Mouse (Mus musculus) bone marrow, adult 2 months (tissue): ENCODE measurements around the gene Tmed2. TPM values are rescaled to one million over a fixed set of nuclear protein-coding genes. Genes with fewer than 3 reads are reported as not detected.
"Not testable (repeated sequence)": the region's sequence is repeated elsewhere in the genome, so short reads cannot be mapped to it uniquely, and the experiment has no call there.

Experiments
- H3K27ac ChIP-seq: fragments of 200-500 bp; 2 replicates; pipeline ENCODE4 v1.5.1; 2012; ENCODE audit warnings: low read depth, mild to moderate bottlenecking, control low read depth, inconsistent platforms, low read length; ENCODE audit not compliant: control insufficient read depth, poor library complexity, insufficient read depth
- H3K4me1 ChIP-seq: fragments of 200-500 bp; 2 replicates; pipeline ENCODE4 v1.6.1; 2011; ENCODE audit warnings: low read length; ENCODE audit not compliant: control insufficient read depth, insufficient read depth
- H3K4me3 ChIP-seq: fragments of 200-500 bp; replicated peaks from 2 replicates; pipeline ENCODE3; 2011; ENCODE audit warnings: mild to moderate bottlenecking, low read depth, low read length, control low read depth; ENCODE audit not compliant: control insufficient read depth
- CTCF ChIP-seq: fragments of 200-500 bp; IDR thresholded peaks from 2 replicates; pipeline ENCODE4 v1.5.1; 2011; ENCODE audit warnings: low read length, control low read depth; ENCODE audit not compliant: control insufficient read depth, insufficient read depth
- POLR2A ChIP-seq: fragments of 200-500 bp; IDR thresholded peaks from 2 replicates; pipeline ENCODE4 v1.6.1; 2011; ENCODE audit warnings: low read depth, mild to moderate bottlenecking, control low read depth, low read length, borderline replicate concordance; ENCODE audit not compliant: control insufficient read depth
- WGBS: fragments of 180-500 bp; shearing (Covaris S2); methylation state at CpG from one replicate; pipeline ENCODE4 v1.1.7; 2018; 5-methylcytosine and 5-hydroxymethylcytosine counted together
- polyA plus RNA-seq: library from polyadenylated mRNA; stranded (reverse); fragments of >200 nt; gene quantifications from 2 replicates; pipeline ENCODE4 v1.2.4, GENCODE M21; 2011; ENCODE audit warnings: low replicate concordance; ENCODE audit not compliant: missing spikeins, insufficient read depth, insufficient read length

Gene Tmed2
- polyA plus RNA-seq, 1 experiment, result 117 TPM

DNA sequence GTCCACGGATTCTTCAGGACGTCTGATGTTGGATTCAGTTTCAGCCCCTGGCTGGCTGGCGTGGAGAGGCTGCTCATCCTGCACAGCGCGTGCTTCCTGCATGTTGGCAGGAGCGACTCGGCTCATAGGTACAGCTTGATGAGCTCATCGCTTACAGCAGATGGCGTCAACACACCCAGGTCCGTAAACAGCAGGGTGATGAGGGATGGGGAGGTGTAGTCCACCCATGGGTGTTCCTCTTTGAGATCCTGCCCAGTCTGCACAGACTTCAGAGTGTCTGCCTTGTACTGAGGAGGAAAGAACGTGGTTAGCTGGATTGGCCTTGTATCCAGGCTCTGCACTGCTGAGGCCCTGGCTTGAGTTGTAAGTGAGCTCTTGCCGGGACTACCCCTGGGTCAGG lies 30.6 kb downstream of the Tmed2 start:
- no peak overlapping the region for H3K4me3 ChIP-seq
- TF ChIP-seq POLR2A, result no peak
- peak; percentile 5; the same call in 1 of the 2 replicates for TF ChIP-seq CTCF

GRCm38 (mm10) chr5:124575467-124575866 lies 35.0 kb downstream of the Tmed2 start:
- no peak overlapping the region for H3K27ac ChIP-seq
- TF ChIP-seq CTCF (no peak), POLR2A (no peak)
- H3K4me1 ChIP-seq, result no peaks in the 10 kb centered on the region; the same call in none of the 2 replicates
- 88% methylated on average over 7 of the region's 7 CpGs for WGBS
- H3K4me3 ChIP-seq, result no peak overlapping the region

More for the DNA sequence above, 30.6 kb downstream of the Tmed2 start:
- Histone ChIP-seq H3K27ac (no peak overlapping the region), H3K4me1 (no peaks in the 10 kb centered on the region; the same call in 1 of the 2 replicates)
- 88% methylated on average over 12 of the region's 12 CpGs for WGBS

GRCm38 (mm10) chr5:124578633-124579317 lies 38.3 kb downstream of the Tmed2 start, which contains the start of the genes Eif2b1 and Gtf2h3:
TSS of gene Eif2b1 (minus strand) at chr5:124579131.
TSS of gene Gtf2h3 (plus strand) at chr5:124579140.
- Histone ChIP-seq H3K4me3 (peak within 1 kb of the TSS; percentile 82), H3K4me1 (no peaks in the 10 kb centered on the region; the same call in 1 of the 2 replicates), H3K27ac (peak within 1 kb of the TSS; percentile 43)
- 1% methylated on average over 51 of the region's 51 CpGs for WGBS
- TF ChIP-seq CTCF (no peak), POLR2A (peak; percentile 94; the same call in 1 of the 2 replicates)

DNA sequence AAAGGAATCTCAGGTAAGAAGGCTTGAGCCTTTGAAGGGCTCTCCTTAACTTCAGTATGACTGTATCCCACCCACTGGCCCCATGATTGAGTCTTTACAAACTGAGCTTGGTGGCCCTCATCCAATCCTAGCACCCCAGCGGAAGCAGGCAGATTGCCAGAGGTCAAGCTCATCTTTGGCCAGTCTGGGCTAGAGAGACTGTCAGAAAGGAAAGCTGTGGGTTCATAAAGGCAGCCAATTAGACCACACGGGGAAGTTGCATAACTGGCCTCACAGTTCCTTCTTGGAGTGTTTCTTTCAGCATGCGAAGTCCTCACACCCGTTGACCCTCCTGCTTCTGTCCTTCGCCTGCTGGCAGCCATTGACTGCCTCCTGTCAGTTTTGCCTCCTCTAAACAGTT lies 42.0 kb downstream of the Tmed2 start:
- WGBS, result 17% methylated on average over 5 of the region's 5 CpGs
- no peak overlapping the region for H3K4me3 ChIP-seq
- no peaks in the 10 kb centered on the region; the same call in 1 of the 2 replicates for H3K4me1 ChIP-seq
- TF ChIP-seq CTCF (no peak), POLR2A (no peak)
- no peak overlapping the region for H3K27ac ChIP-seq

- Histone ChIP-seq H3K4me1 (no peaks in the 10 kb centered on the region), H3K27ac (no peak overlapping the region), H3K4me3 (no peak overlapping the region)
- TF ChIP-seq POLR2A (no peak), CTCF (no peak)
- WGBS, result 91% methylated on average over 3 of the region's 3 CpGs
Measured at GRCm38 (mm10) chr5:124592768-124593167, 52.3 kb downstream of the Tmed2 start.

DNA sequence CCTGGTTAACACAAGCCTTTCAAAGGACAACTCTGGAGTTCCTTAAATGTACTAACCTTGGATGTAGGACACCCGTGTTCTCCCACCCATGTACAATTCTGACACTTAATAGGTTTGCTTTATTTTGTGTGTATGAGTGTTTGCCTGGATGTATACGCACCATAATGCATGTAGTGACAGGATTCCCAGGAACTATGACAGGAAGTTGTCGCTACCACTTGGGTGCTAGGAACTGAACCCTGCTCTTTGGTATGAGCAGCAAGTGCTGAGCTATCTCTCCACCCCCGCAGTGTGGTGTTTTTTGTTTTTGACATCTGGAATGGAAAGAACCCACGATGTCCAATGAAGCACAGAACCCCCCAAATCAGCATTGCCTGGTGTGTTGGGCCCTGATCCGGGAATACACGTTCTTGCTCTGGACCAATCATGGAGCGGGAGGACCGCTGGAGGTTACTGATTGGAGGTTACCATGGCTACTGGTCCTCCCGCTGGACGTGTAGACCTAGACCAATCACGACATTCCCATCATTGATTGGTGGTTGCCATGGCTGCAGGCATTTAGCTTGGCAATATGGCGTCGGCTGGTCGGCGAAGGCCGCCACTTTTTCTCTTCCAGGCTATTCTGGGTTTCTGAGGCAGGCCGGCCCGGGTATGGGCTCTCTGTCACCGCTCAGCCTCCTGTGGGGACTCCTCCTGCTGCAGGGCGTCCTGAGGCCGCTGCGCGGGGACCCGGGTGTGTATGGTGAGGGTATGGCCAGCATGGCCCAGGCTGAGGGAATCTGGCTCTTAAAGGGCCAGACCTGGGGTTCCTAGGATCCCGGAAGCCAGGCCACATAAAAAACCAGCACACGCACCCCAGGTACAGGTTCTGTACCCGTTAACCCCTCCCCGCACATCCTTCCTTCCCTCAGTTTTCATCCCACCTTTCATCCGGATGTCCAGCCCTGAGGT lies 58.0 kb downstream of the Tmed2 start:
- Histone ChIP-seq H3K4me3 (no peak overlapping the region), H3K4me1 (no peaks in the 10 kb centered on the region), H3K27ac (no peak overlapping the region)
- WGBS, result 20% methylated on average over 30 of the region's 30 CpGs
- TF ChIP-seq CTCF, result no peak
- no peak for TF ChIP-seq POLR2A

DNA sequence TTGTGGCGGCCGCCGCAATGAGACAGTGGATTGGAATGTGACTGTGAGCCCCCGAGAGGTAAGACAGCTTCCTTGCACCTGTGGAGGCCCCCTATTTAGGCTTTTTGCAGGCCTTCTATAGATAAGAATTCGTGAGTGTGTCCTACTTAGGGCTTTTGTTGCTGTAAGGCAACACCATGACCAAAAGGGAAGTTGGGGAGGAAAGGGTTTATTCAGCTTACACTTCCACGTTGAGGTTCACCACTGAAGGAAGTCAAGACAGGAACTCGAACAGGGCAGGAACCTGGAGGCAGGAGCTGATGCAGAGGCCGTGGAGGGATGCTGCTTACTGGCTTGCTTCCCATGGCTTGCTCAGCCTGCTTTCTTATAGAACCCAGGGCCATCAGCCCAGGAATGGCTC lies 59.2 kb downstream of the Tmed2 start:
- 32% methylated on average over 8 of the region's 8 CpGs for WGBS
- H3K27ac ChIP-seq, H3K4me1 ChIP-seq, H3K4me3 ChIP-seq: not testable (repeated sequence)

Other genes starting within 250 kb of the Tmed2 start
- 7.1 and 10.3 TPM in 2 replicates for gene Mphosph9, start 212.7 kb upstream of the Tmed2 start, polyA plus RNA-seq
- gene 2810006K23Rik, start 212.6 kb upstream of the Tmed2 start, polyA plus RNA-seq, result 3.1 and 6.3 TPM in 2 replicates
- 35.9 and 43.9 TPM in 2 replicates for gene Cdk2ap1, start 177.6 kb upstream of the Tmed2 start, polyA plus RNA-seq
- 26.5 and 50.4 TPM in 2 replicates for gene Sbno1, start 114.7 kb upstream of the Tmed2 start, polyA plus RNA-seq
- 100.0 and 137 TPM in 2 replicates for gene Kmt5a, start 100.8 kb upstream of the Tmed2 start, polyA plus RNA-seq
- 13.5 and 18.3 TPM in 2 replicates for gene Rilpl2, start 62.3 kb upstream of the Tmed2 start, polyA plus RNA-seq
- 12.7 and 24.2 TPM in 2 replicates for gene Snrnp35, start 57.6 kb upstream of the Tmed2 start, polyA plus RNA-seq
- 1.4 and 6.2 TPM in 2 replicates for gene Rilpl1, start 9.3 kb upstream of the Tmed2 start, polyA plus RNA-seq
- 11.7 and 22.9 TPM in 2 replicates for gene Ddx55, start 12.2 kb downstream of the Tmed2 start, polyA plus RNA-seq
- gene Eif2b1, start 38.4 kb downstream of the Tmed2 start, polyA plus RNA-seq, result 14.9 and 16.6 TPM in 2 replicates
- 7.8 and 8.3 TPM in 2 replicates for gene Gtf2h3, start 38.4 kb downstream of the Tmed2 start, polyA plus RNA-seq
- 10.5 and 23.4 TPM in 2 replicates for gene Atp6v0a2, start 87.9 kb downstream of the Tmed2 start, polyA plus RNA-seq
- gene Dnah10, start 184.4 kb downstream of the Tmed2 start, polyA plus RNA-seq, result 0.09 TPM in 1 of 2 replicates, not detected in the other